Mouse (Mus musculus) cerebellum, adult (tissue): Measurements from ENCODE around the gene Gm14685.
"Not testable (repeated sequence)": the region's sequence is repeated elsewhere in the genome, so short reads cannot be mapped to it uniquely, and the experiment has no call there.

Experiments used
- ATAC-seq: cut with Nextera tagmentation; 2 replicates; pipeline ENCODE4 v1.9.2; 2017; ENCODE audit warnings: mild to moderate bottlenecking, moderate library complexity, mixed read lengths; ENCODE audit not compliant: insufficient number of reproducible peaks, low FRiP score, low TSS enrichment

Gene Gm14685

DNA sequence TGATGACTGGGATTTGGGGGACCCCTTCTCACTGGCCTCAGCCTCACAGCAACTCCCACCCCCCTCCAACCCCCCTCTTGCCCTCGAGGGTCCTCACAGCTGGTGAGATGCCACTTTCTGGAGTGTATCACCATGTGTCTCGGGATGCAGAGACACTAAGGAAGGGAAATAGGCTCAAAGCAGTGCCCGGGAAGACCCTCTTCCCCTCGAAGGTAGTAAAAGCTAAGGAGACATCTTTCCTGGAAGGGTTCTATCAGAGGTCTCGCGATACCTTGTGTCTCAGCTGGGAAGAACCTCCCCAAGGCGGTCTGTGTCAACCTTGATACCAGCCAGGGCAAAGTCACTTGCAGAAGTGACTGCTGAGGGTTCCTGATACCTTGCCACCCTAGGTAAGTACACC is at the start of gene Gm14685:
Gm14685 (plus strand) TSS at position 301 of the 400 bp plus-strand sequence.
- ATAC-seq = not testable (repeated sequence)

GRCm38 (mm10) chrX:73082267-73083055 is 34.4 kb upstream of the Gm14685 start, which contains the start of gene Xlr4a:
Gene Xlr4a (minus strand): TSS chrX:73082478.
- ATAC-seq = not testable (repeated sequence)

DNA sequence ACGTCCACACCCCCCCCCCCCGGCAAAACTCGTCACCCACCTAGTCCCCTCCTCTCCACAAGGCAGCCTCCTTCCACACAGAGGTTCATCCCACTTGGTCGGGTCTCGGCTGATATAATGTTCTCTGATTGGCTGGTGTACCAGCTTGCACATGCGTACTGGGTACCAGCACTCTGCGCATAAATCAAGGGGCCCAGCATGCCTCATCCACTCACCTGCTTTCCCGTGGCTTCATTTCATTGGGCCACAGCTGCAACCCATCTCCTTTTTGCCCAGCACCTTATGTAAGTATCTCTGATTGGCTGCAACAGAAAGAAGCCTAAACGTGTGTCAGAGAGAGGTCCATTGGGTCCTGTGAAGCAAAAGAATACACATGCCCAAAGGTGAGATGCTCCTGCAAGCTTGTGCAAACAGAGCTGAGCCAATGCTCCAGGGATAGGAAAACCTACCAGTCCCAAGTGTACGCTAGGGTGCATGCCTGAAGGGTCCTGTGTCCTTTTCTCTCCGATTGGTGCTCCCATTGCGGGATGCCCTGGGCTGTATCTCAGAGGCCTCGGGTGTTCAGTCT is 19.8 kb upstream of the Gm14685 start, which contains the start of gene Xlr3a:
Xlr3a (minus strand) TSS at position 155 of the 568 bp plus-strand sequence.
- ATAC-seq = not testable (repeated sequence)

- not testable (repeated sequence) for ATAC-seq
These were observed 6.3 kb downstream of the Gm14685 start for GRCm38 (mm10) chrX:73122859-73123829.

DNA sequence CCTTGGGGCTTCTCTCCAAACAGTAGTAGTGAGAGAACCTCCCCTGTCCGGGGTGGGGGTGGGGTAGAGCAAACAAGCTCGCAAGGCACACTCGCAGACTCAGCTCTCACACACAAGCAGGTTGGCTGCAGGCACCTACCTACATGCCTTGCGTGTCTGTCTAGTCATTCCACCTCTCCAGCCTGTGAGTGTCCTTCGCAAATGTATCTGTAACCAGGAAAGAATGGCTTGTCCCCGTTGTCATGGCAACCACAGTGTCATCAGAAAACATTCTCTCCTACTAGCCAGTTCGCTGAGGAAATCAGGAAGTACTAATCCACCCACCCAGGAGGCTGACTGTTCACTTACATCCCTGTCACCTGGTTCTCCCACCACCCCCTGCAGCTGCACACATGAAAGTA is 26.4 kb downstream of the Gm14685 start:
- not testable (repeated sequence) for ATAC-seq

DNA sequence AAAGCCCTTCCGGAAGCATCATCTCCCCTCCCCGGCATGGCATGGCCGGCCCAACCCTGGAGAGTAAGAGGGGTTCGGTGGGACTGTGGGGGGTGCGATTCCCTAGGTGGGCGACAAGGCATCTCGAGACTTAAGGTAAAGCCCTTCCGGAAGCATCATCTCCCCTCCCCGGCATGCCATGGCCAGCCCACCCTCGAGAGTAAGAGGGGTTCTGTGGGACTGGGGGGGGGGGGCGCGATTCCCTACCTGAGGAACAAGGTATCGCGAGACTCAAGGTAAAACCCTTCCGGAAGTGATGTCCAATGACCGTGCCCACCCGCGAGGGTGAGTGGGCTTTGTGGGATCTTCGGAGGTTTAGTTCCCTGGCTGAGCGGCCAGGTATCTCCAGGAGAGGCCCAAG is 31.6 kb downstream of the Gm14685 start, which contains the start of gene Xlr5b:
Xlr5b (plus strand) TSS at position 301 of the 400 bp plus-strand sequence.
- not testable (repeated sequence) for ATAC-seq

DNA sequence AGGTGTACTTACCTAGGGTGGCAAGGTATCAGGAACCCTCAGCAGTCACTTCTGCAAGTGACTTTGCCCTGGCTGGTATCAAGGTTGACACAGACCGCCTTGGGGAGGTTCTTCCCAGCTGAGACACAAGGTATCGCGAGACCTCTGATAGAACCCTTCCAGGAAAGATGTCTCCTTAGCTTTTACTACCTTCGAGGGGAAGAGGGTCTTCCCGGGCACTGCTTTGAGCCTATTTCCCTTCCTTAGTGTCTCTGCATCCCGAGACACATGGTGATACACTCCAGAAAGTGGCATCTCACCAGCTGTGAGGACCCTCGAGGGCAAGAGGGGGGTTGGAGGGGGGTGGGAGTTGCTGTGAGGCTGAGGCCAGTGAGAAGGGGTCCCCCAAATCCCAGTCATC is 32.5 kb downstream of the Gm14685 start, which contains the start of gene DXBay18:
DXBay18 (minus strand) TSS at position 101 of the 400 bp plus-strand sequence.
- ATAC-seq = not testable (repeated sequence)

DNA sequence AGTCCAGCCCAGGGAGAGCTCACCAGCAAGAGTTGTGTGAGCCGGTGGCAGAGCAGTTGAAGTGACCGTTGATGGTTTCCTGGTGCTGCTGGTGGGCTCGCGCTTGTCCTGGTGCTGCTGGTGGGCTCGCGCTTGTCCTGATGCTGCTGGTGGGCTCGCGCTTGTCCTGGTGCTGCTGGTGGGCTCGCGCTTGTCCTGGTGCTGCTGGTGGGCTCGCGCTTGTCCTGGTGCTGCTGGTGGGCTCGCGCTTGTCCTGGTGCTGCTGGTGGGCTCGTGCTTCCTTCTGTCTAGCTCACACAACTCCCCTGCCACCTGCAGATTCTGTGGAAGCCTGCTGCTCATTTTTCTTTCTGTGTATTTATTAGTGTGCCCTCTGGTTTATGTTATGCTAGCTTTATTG is 60.0 kb downstream of the Gm14685 start, which contains the start of gene Spin2d:
Spin2d (minus strand) TSS at position 101 of the 400 bp plus-strand sequence.
- not testable (repeated sequence) for ATAC-seq
